Mouse (Mus musculus): ENCODE data around the gene Lbhd1. TPM values are rescaled to one million over a fixed set of nuclear protein-coding genes. Genes with fewer than 3 reads are reported as not detected.

Gene Lbhd1
- total RNA-seq, 1 experiment from 2014 or later, result 10.2 TPM

Other genes starting within 250 kb of the Lbhd1 start
- gene Chrm1, start 219.9 kb upstream of the Lbhd1 start, total RNA-seq (2023), result 0.19 and 0.43 TPM in 2 replicates
- 158 and 184 TPM in 2 replicates for gene Slc3a2, start 160.4 kb upstream of the Lbhd1 start, total RNA-seq (2023)
- gene Wdr74, start 147.9 kb upstream of the Lbhd1 start, total RNA-seq (2023), result 22.0 TPM in 2 replicates
- gene 1700092M07Rik, start 143.0 kb upstream of the Lbhd1 start, total RNA-seq (2023), result 1.00 and 1.5 TPM in 2 replicates
- gene Stx5a, start 142.3 kb upstream of the Lbhd1 start, total RNA-seq (2023), result 173 and 212 TPM in 2 replicates
- 146 and 190 TPM in 2 replicates for gene Nxf1, start 126.7 kb upstream of the Lbhd1 start, total RNA-seq (2023)
- 20.3 and 22.0 TPM in 2 replicates for gene Tmem223, start 112.7 kb upstream of the Lbhd1 start, total RNA-seq (2023)
- 52.4 and 65.2 TPM in 2 replicates for gene Tmem179b, start 109.3 kb upstream of the Lbhd1 start, total RNA-seq (2023)
- gene Taf6l, start 97.3 kb upstream of the Lbhd1 start, total RNA-seq (2023), result 7.5 and 8.2 TPM in 2 replicates
- 36.0 and 36.7 TPM in 2 replicates for gene Polr2g, start 85.2 kb upstream of the Lbhd1 start, total RNA-seq (2023)
- gene Zbtb3, start 81.2 kb upstream of the Lbhd1 start, total RNA-seq (2023), result 0.52 and 0.76 TPM in 2 replicates
- gene Ttc9c, start 64.4 kb upstream of the Lbhd1 start, total RNA-seq (2023), result 16.9 and 18.9 TPM in 2 replicates
- gene Hnrnpul2, start 63.7 kb upstream of the Lbhd1 start, total RNA-seq (2023), result 86.0 and 118 TPM in 2 replicates
- gene AC129217.1, start 54.0 kb upstream of the Lbhd1 start, total RNA-seq (2023), result 1.4 TPM in 1 of 2 replicates, not detected in the other
- 43.3 and 49.7 TPM in 2 replicates for gene Bscl2, start 46.3 kb upstream of the Lbhd1 start, total RNA-seq (2023)
- not detected in 2 replicates for gene Gng3, start 44.5 kb upstream of the Lbhd1 start, total RNA-seq (2023)
- gene Lrrn4cl, start 33.0 kb upstream of the Lbhd1 start, total RNA-seq (2023), result 0.27 and 0.57 TPM in 2 replicates
- gene Ubxn1, start 12.2 kb upstream of the Lbhd1 start, total RNA-seq (2023), result 89.2 and 93.8 TPM in 2 replicates
- 15.4 and 22.1 TPM in 2 replicates for gene Uqcc3, start 2.8 kb upstream of the Lbhd1 start, total RNA-seq (2023)
- gene Gm49403, start 198 bp downstream of the Lbhd1 start, total RNA-seq (2023), result not detected in 2 replicates
- 15.3 and 21.7 TPM in 2 replicates for gene 1810009A15Rik, start 5.1 kb downstream of the Lbhd1 start, total RNA-seq (2023)
- 6.5 TPM in 1 of 2 replicates, not detected in the other for gene Gm49416, start 5.2 kb downstream of the Lbhd1 start, total RNA-seq (2023)
- 9.3 and 11.1 TPM in 2 replicates for gene Ints5, start 9.3 kb downstream of the Lbhd1 start, total RNA-seq (2023)
- gene Ganab, start 14.3 kb downstream of the Lbhd1 start, total RNA-seq (2023), result 76.0 and 93.0 TPM in 2 replicates
- 29.7 and 35.6 TPM in 2 replicates for gene B3gat3, start 36.6 kb downstream of the Lbhd1 start, total RNA-seq (2023)
- gene Rom1, start 45.6 kb downstream of the Lbhd1 start, total RNA-seq (2023), result 1.5 and 2.1 TPM in 2 replicates
- 43.3 and 54.8 TPM in 2 replicates for gene Eml3, start 45.8 kb downstream of the Lbhd1 start, total RNA-seq (2023)
- 109 and 121 TPM in 2 replicates for gene Mta2, start 58.1 kb downstream of the Lbhd1 start, total RNA-seq (2023)
- 6.5 and 12.9 TPM in 2 replicates for gene Tut1, start 70.1 kb downstream of the Lbhd1 start, total RNA-seq (2023)
- 85.1 and 106 TPM in 2 replicates for gene Eef1g, start 83.3 kb downstream of the Lbhd1 start, total RNA-seq (2023)
- gene Ahnak, start 105.6 kb downstream of the Lbhd1 start, total RNA-seq (2023), result 367 and 445 TPM in 2 replicates
- gene Scgb1a1, start 204.2 kb downstream of the Lbhd1 start, total RNA-seq (2023), result not detected in 2 replicates